Mouse (Mus musculus) heart, postnatal 0 days (tissue): Measurements from ENCODE around the gene Agap2. TPM values are rescaled to one million over a fixed set of nuclear protein-coding genes. Genes with fewer than 3 reads are reported as not detected.

Experiments
- ATAC-seq: fragments of 200-750 bp; cut with Nextera tagmentation; 2 replicates; pipeline ENCODE4 v1.8.0; 2017; ENCODE audit warnings: low read depth, moderate number of reproducible peaks, moderate library complexity; ENCODE audit not compliant: insufficient read depth
- DNase-seq: peaks from one replicate; pipeline ENCODE4 v3.0.0-alpha.2; 2016; ENCODE audit warnings: low spot score
- H3K27ac ChIP-seq: fragments of 300-500 bp; sonication (generic); 2 replicates; pipeline ENCODE4 v1.5.1; 2014; ENCODE audit warnings: low read depth, mild to moderate bottlenecking
- H3K27me3 ChIP-seq: fragments of 300-500 bp; sonication (generic); 2 replicates; pipeline ENCODE4 v1.6.1; 2014; ENCODE audit warnings: low read length, mixed read lengths; ENCODE audit not compliant: control insufficient read depth, insufficient read depth
- H3K36me3 ChIP-seq: fragments of 300-500 bp; sonication (generic); replicated peaks from 2 replicates; pipeline ENCODE4 v1.6.1; 2014; ENCODE audit warnings: low read length, mixed read lengths; ENCODE audit not compliant: control insufficient read depth, insufficient read depth
- H3K4me1 ChIP-seq: fragments of 300-500 bp; sonication (generic); 2 replicates; pipeline ENCODE4 v1.6.1; 2014; ENCODE audit warnings: antibody characterized with exemption; ENCODE audit not compliant: control insufficient read depth, insufficient read depth
- H3K4me2 ChIP-seq: fragments of 300-500 bp; sonication (generic); 2 replicates; pipeline ENCODE4 v1.6.1; 2014; ENCODE audit warnings: low read depth, mild to moderate bottlenecking, low read length, moderate library complexity
- H3K4me3 ChIP-seq: fragments of 300-500 bp; sonication (generic); 2 replicates; pipeline ENCODE4 v1.5.1; 2014; ENCODE audit warnings: low read depth, low read length
- H3K9ac ChIP-seq: fragments of 300-500 bp; sonication (generic); replicated peaks from 2 replicates; pipeline ENCODE4 v1.6.1; 2014; ENCODE audit warnings: low read depth, low read length, mixed read lengths
- H3K9me3 ChIP-seq: fragments of 300-500 bp; sonication (generic); replicated peaks from 2 replicates; pipeline ENCODE4 v1.6.1; 2016; ENCODE audit warnings: low read length; ENCODE audit not compliant: control insufficient read depth
- CTCF ChIP-seq: IDR thresholded peaks from 2 replicates; pipeline ENCODE4 v1.5.1; 2016; ENCODE audit warnings: antibody characterized with exemption, control low read depth, low read depth
- EP300 ChIP-seq: IDR thresholded peaks from 2 replicates; pipeline ENCODE4 v1.6.1; 2016; ENCODE audit warnings: antibody characterized with exemption, low read depth
- WGBS: fragments of 180-500 bp; shearing (Covaris S2); extraction: QIAGEN DNeasy Blood & Tissue Kit; methylation state at CpG from one replicate; pipeline ENCODE4 v1.1.7; 2014; 5-methylcytosine and 5-hydroxymethylcytosine counted together
- polyA plus RNA-seq: library from polyadenylated mRNA; unstranded; fragments of >200 nt; fragmentation: Nextera tagmentation; extraction: Ambion mirVana; gene quantifications from 2 replicates; pipeline ENCODE4 v1.2.1, GENCODE M21; 2015
- total RNA-seq: library from RNA; depleted of rRNA; stranded (reverse); fragments of >200 nt; gene quantifications from 2 replicates; pipeline ENCODE4 v1.2.3, GENCODE M21; 2014; ENCODE audit warnings: low replicate concordance

Gene Agap2
- total and polyA plus RNA-seq, 2 experiments from 2014 or later = 0.15 to 1.7 TPM

DNA sequence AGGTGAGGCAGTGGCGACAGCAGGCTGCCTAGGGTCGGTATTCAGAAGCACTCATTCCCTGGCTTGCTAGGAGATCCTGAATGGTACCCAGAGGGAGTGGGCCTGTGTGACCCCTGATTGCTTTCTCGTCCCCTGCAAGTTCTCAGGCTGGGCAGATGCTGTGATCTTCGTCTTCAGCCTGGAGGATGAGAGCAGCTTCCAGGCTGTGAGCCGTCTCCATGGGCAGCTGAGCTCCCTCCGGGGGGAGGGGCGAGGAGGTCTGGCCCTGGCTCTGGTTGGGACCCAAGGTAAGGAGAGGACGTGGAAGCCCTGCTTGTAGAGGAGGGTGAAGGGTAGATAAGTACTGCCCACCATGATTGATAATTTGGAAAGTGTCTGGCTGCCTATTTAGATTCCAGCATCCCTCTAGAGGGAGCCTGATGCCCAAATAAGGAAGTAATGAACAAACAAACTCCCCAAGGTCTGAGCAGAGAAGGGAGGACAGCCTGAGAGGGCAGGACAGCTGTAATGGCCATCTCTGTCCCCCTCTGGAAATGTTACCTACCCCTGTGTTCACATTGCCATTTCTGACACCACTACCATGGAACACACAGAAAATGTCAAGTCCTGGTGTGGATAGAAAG, 8.3 kb downstream of the Agap2 start:
- Histone ChIP-seq H3K4me1 (no peaks in the 10 kb centered on the region), H3K36me3 (no peaks in the 10 kb centered on the region), H3K27ac (no peak overlapping the region), H3K9me3 (no peaks in the 10 kb centered on the region), H3K27me3 (peaks cover 73% of the 10 kb centered on the region), H3K4me3 (no peak overlapping the region), H3K9ac (no peak overlapping the region), H3K4me2 (no peak overlapping the region)
- no peak for DNase-seq
- ATAC-seq = no peak
- TF ChIP-seq CTCF = no peak
- no peak for TF ChIP-seq EP300
- 32% methylated on average over 8 of the region's 8 CpGs for WGBS

DNA sequence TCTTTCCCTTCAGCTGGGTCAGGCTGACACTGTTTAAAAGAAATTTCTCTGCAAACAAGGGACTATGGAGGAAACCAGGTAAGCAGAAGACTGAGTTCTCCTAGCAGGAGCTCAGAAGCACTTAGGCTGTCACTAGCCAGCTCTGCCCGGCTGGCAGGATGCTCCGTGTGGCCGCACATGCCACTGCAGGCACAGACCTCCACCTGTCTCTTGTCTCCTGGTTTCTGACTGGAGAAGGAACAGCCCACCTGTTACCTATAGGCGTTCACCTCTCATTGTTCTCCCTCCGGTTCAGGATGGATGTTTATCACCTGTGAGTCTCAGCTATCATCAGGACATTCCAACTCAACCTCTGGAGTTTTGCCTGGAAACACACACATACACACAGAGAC, 8.8 kb downstream of the Agap2 start:
- no peak overlapping the region for H3K9ac ChIP-seq
- WGBS = 35% methylated on average over 5 of the region's 5 CpGs
- ATAC-seq = no peak

DNA sequence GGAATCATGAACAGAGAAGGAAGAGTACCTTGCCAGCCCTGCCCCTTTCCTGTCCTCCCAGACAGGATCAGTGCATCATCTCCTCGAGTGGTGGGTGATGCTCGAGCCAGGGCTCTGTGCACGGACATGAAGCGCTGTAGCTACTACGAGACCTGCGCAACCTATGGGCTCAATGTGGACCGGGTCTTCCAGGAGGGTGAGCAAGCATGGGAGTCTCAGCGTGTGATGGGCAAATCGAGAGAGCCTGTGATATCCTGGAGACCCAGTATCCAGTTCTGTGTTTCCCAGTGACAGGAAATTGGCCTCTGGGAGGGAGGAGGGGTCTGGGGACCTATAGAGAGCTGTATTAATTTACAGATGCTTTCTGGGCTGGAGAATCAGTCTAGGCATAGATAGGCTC, 10.0 kb downstream of the Agap2 start:
- H3K4me2 ChIP-seq = no peak overlapping the region
- no peak overlapping the region for H3K27ac ChIP-seq
- peaks cover 70% of the 10 kb centered on the region for H3K27me3 ChIP-seq
- no peak for TF ChIP-seq CTCF
- no peak for TF ChIP-seq EP300
- 70% methylated on average over 9 of the region's 9 CpGs for WGBS
- H3K9ac ChIP-seq = no peak overlapping the region
- ATAC-seq = no peak
- DNase-seq = no peak
- no peaks in the 10 kb centered on the region for H3K4me1 ChIP-seq
- no peaks in the 10 kb centered on the region for H3K9me3 ChIP-seq
- H3K4me3 ChIP-seq = no peak overlapping the region
- H3K36me3 ChIP-seq = no peaks in the 10 kb centered on the region

More for the DNA sequence above, 8.8 kb downstream of the Agap2 start:
- no peaks in the 10 kb centered on the region for H3K36me3 ChIP-seq
- no peaks in the 10 kb centered on the region for H3K9me3 ChIP-seq
- H3K27ac ChIP-seq = no peak overlapping the region
- no peak overlapping the region for H3K4me3 ChIP-seq
- H3K27me3 ChIP-seq = peaks cover 70% of the 10 kb centered on the region
- H3K4me2 ChIP-seq = no peak overlapping the region
- DNase-seq = no peak
- H3K4me1 ChIP-seq = no peaks in the 10 kb centered on the region
- no peak for TF ChIP-seq EP300
- TF ChIP-seq CTCF = no peak

DNA sequence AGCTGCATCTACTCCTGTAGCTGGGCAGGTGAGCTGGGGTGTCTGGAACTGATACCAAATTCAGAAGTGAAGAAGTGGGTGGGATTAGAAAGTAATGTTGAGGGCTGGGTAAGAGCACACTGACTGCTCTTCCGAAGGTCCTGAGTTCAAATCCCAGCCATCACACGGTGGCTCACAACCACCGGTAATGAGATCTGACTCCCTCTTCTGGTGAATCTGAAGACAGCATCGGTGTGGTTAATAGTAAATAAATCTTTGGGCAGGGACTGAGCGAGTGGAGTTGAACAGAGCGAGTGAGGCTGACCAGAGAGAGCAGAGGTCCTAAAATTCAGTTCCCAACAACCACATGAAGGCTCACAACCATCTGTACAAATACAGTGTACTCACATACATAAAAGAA, 10.5 kb downstream of the Agap2 start:
- no peak for ATAC-seq
- H3K4me3 ChIP-seq = no peak overlapping the region
- TF ChIP-seq EP300 = no peak
- TF ChIP-seq CTCF = no peak
- no peaks in the 10 kb centered on the region for H3K9me3 ChIP-seq
- no peak overlapping the region for H3K9ac ChIP-seq
- H3K27ac ChIP-seq = no peak overlapping the region
- H3K36me3 ChIP-seq = no peaks in the 10 kb centered on the region
- no peak overlapping the region for H3K4me2 ChIP-seq
- no peak for DNase-seq
- WGBS = 68% methylated on average over 6 of the region's 6 CpGs
- H3K27me3 ChIP-seq = peaks cover 70% of the 10 kb centered on the region
- H3K4me1 ChIP-seq = no peaks in the 10 kb centered on the region

DNA sequence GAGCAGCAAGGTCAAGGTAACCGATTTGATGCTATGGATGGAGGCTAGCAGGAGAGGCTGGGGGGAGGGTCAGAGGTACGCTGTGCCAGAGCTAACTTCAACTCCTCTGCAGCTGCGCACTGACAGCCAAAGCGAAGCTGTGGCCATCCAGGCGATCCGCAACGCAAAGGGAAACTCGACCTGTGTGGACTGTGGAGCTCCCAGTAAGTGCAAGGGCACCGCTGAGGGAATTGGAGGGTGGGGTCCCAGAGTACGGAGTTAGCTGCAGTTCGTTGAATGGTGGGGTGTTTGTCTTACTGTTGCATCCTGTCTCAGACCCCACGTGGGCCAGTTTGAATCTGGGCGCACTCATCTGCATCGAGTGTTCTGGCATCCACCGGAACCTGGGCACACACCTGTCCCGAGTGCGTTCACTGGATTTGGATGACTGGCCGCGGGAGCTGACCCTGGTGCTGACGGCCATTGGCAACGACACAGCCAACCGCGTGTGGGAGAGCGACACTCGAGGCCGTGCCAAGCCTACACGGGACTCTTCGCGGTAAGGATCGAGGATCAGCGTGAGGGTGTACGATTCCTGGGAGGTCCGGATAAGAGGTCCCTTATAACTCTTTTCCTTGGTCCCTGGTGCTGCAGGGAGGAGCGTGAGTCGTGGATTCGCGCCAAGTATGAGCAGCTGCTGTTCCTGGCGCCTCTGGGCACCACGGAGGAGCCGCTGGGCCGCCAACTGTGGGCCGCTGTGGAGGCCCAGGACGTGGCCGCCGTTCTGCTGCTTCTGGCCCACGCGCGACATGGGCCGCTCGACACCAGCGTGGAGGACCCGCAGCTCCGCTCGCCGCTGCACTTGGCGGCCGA, 15.7 kb downstream of the Agap2 start:
- Histone ChIP-seq H3K4me3 (peak overlapping the region; percentile 28; the same call in 1 of the 2 replicates), H3K27me3 (peaks cover 56% of the 10 kb centered on the region)

More for the DNA sequence above, 15.7 kb downstream of the Agap2 start:
- DNase-seq (peak; percentile 32), ATAC-seq (peak; percentile 54)
- TF ChIP-seq CTCF (no peak), EP300 (no peak)
- Histone ChIP-seq H3K4me1 (peaks cover 8% of the 10 kb centered on the region), H3K9me3 (no peaks in the 10 kb centered on the region), H3K36me3 (peaks cover under 1% of the 10 kb centered on the region; the same call in 1 of the 2 replicates), H3K4me2 (peak overlapping the region; percentile 43), H3K27ac (no peak overlapping the region), H3K9ac (no peak overlapping the region)
- 12% methylated on average over 57 of the region's 57 CpGs for WGBS
